Mouse (Mus musculus): Measurements from ENCODE around the gene Tmem178.

DNA sequence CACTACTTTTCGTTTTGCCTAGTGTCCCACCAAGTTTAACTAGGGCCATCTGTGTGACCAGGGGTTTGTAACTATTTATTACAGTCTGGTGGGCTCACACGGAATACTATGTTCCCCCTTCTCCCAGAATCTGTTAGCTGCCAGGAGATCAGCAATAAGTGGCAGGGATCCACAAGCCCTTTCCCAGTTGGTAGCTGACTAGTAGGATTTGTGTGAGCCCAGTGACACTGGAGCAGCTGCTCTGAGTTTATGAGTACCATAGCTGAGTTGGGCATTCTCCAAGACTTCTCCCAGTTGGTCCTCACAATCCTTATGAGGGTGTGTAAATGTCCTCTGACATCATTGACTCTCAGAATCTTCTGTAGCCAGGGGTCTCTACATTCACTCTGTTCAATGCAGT lies 15.4 kb downstream of the Tmem178 start:
- TF ChIP-seq CTCF (IDR thresholded peaks at IDR 0.05) (no peak), EP300 (IDR thresholded peaks at IDR 0.05) (no peak)
